Mouse (Mus musculus) Patski (cell line): Measurements from ENCODE around the gene Rhbdf1. TPM values are rescaled to one million over a fixed set of nuclear protein-coding genes. Genes with fewer than 3 reads are reported as not detected.

ENCODE experiments used
- ATAC-seq: fragments of 100-300 bp; one replicate; pipeline ENCODE4 v1.8.0; 2021
- CTCF ChIA-PET: fragments of 350-600 bp; sonication (Branson Sonifier 250); formaldehyde crosslinking; loops from one replicate; lab custom pipeline; 2022; ENCODE audit warnings: inconsistent platforms; lab: Charles Lee
- POLR2A ChIA-PET: fragments of 350-600 bp; sonication (Branson Sonifier 250); formaldehyde crosslinking; loops from one replicate; lab custom pipeline; 2022; ENCODE audit warnings: antibody characterized with exemption, inconsistent platforms; lab: Charles Lee
- DNase-seq: peaks from one replicate; pipeline ENCODE4 v3.0.0-alpha.2; 2011; ENCODE audit warnings: low read depth, low spot score
- H3K27me3 ChIP-seq: fragments of 371-371 bp; one replicate; pipeline ENCODE4 v1.5.1; 2021
- CTCF ChIP-seq: fragments of 100-300 bp; IDR thresholded peaks from one replicate; pipeline ENCODE4 v1.5.1; 2021
- in situ Hi-C: fragments of 300-500 bp; cut with MboI; formaldehyde crosslinking; loops from 3 replicates; pipeline ENCODE4 v1.11.1; 2018; ENCODE audit warnings: low pct_unique_long_range_greater_than_20kb, mixed read lengths
- polyA plus RNA-seq: library from polyadenylated mRNA; unstranded; gene quantifications from one replicate; pipeline ENCODE4 v1.2.3, GENCODE M21; 2021

The Rhbdf1 gene
- polyA plus RNA-seq, 1 experiment from 2014 or later = 50.8 TPM

- ATAC-seq = no peak
- in situ Hi-C loops = no loop called here
- ChIA-PET POLR2A (no interaction called here), CTCF (interaction anchor here (1.4 to 3.0 kb wide), 3 partner anchors 12 to 19 kb away, joined by 3 to 9 read pairs (median 5); partner anchors contain the start of gene Snrnp25)
- DNase-seq = no peak
- H3K27me3 ChIP-seq = no peaks in the 10 kb centered on the region
- TF ChIP-seq CTCF = no peak
These were observed 1.3 kb upstream of the Rhbdf1 start for GRCm38 (mm10) chr11:32223297-32223967.

GRCm38 (mm10) chr11:32222570-32223194, 582 bp upstream of the Rhbdf1 start:
- TF ChIP-seq CTCF = no peak
- ATAC-seq (no peak), DNase-seq (no peak)
- no peaks in the 10 kb centered on the region for H3K27me3 ChIP-seq
- CTCF ChIA-PET = interaction anchor here (0.8 to 3.0 kb wide), 4 partner anchors 10 to 18 kb away, joined by 3 to 9 read pairs (median 4); partner anchors contain the start of gene Snrnp25
- POLR2A ChIA-PET = interaction anchor here (1.4 kb wide), 2 partner anchors 13 to 16 kb away, joined by 3 to 5 read pairs; no protein-coding TSS in a partner anchor
- in situ Hi-C loops = no loop called here

DNA sequence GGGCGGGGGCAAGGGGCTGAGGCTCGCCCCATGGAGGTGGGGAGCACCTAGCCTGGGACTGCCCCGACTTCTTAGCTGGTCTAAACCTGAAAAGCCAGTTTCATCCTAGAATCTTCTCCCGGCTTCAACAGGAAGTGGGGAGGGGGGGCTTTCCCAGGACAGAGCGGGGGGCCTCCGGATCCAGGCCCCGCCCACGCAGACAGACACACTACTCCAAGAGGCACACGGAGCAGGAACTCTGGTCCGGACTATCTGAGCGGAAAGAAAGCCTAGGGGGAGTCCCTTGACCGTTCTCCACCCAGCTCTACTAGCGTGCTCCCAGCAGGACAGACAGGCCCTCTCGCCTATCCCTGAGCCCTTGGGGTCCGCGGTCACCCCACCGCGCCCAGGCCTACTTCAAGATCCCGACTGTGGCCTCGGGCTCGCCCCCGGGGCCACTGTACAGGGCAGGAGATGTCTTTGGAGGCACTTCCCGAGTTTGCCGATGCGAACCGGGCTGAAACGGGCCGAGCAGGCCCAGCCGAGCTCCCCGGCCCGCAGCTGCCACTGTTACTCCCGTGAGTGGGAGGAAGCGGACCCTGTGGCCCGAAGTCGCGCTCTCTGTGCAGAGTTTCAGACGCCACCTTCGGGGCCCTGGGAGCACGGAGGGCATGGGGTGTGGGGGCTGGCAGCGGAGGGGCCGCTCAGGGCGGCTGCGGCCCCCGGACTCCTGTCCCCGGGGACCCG, 712 bp downstream of the Rhbdf1 start:
- POLR2A ChIA-PET = interaction anchor here (1.4 kb wide), 2 partner anchors 15 to 17 kb away, joined by 3 to 5 read pairs; no protein-coding TSS in a partner anchor
- in situ Hi-C loops = no loop called here
- TF ChIP-seq CTCF = no peak
- H3K27me3 ChIP-seq = no peaks in the 10 kb centered on the region
- CTCF ChIA-PET = interaction anchor here (1.1 to 4.6 kb wide), 6 partner anchors 10 to 40 kb away, joined by 3 to 54 read pairs (median 5); no protein-coding TSS in a partner anchor
- ATAC-seq = peak; percentile 69
- DNase-seq = peak; percentile 58

GRCm38 (mm10) chr11:32220607-32221224, 1.4 kb downstream of the Rhbdf1 start:
- no peaks in the 10 kb centered on the region for H3K27me3 ChIP-seq
- ATAC-seq = peak; percentile 26
- ChIA-PET POLR2A (interaction anchor here (2.0 kb wide), 1 partner anchor 18 kb away, joined by 6 read pairs; no protein-coding TSS in a partner anchor), CTCF (interaction anchor here (1.1 to 4.6 kb wide), 7 partner anchors 10 to 41 kb away, joined by 3 to 54 read pairs (median 3); partner anchors contain the start of gene Snrnp25)
- in situ Hi-C loops = no loop called here
- TF ChIP-seq CTCF = no peak
- no peak for DNase-seq

DNA sequence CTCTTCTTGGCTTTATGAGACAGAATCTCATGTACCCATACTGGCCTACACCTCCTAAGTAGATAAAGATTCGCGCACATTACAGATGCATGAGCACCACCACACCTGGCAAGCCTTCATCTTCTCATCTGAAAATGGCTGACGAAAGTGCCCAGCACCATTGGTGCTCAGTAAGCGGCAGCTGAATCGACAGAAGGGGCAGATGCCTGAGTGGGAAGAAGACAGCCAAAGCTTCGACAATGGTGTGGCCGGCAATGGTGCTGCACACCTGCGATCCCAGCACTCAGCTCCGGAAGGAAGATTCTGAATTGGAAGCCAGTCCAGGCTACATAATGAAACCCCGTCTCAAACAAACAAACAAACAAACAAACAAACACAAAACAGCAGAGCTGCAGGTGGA, 2.8 kb downstream of the Rhbdf1 start:
- ATAC-seq (no peak), DNase-seq (no peak)
- no peak for TF ChIP-seq CTCF
- H3K27me3 ChIP-seq = no peaks in the 10 kb centered on the region
- ChIA-PET POLR2A (interaction anchor here (0.6 to 2.0 kb wide), 3 partner anchors 9 to 19 kb away, joined by 3 to 6 read pairs (median 4); no protein-coding TSS in a partner anchor), CTCF (interaction anchor here (1.3 to 4.6 kb wide), 3 partner anchors 14 to 18 kb away, joined by 3 to 54 read pairs (median 3); partner anchors contain the start of gene Snrnp25)
- in situ Hi-C loops = no loop called here

DNA sequence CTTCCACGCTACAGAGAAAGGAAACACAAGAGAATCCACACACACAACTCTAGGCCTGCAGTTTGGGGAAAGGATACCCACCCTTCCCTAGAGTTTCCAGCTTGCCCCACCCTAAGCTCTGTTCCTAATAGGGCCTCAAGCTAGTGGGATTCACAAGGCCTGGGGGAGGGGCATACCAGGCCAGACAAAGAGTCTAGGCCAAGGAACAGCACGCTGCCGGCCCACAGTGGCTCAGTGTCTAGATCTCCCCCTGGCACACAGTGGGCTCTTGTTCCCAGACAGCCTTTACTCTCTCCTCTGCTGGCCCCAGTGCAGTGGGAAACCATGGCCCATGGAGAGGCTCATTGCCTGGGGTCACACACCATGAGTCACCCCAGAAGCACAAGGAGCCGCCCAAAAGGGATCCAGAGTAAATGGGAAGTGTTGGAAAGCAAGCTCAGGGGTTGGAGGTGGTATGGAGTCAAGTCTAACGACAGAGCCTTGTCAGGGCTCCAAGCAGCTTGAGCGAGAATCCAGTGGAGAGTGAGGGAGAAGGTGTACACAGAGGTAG, 3.5 kb downstream of the Rhbdf1 start:
- ChIA-PET POLR2A (interaction anchor here (1.0 to 2.0 kb wide), 4 partner anchors 8 to 20 kb away, joined by 3 to 6 read pairs (median 4); partner anchors contain the start of genes Mpg and Snrnp25), CTCF (interaction anchor here (1.3 to 4.6 kb wide), 5 partner anchors 11 to 23 kb away, joined by 3 to 54 read pairs (median 5); no protein-coding TSS in a partner anchor)
- in situ Hi-C loops = no loop called here
- no peak for DNase-seq
- no peak for ATAC-seq
- TF ChIP-seq CTCF = no peak
- H3K27me3 ChIP-seq = no peaks in the 10 kb centered on the region

DNA sequence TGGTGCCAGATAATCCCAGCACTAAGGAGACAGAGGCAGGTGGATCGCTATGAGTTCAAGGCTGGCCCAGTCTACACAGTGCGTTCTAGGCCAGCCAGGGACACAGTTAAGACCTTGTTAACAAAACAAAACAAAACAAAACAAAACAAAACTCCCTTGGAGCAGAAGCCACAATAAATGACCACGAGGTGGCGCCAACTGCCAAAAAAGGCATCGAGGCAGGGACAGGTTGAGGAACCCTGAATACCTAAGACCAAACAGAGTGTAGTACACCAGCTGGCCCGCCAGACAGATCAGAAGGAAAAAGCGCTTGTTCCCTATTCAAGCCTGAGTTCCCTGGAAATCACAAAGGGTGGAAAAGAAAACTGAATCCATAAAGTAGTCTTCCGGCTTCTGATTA, 5.2 kb downstream of the Rhbdf1 start:
- DNase-seq (no peak), ATAC-seq (no peak)
- in situ Hi-C loops = no loop called here
- ChIA-PET POLR2A (no interaction called here), CTCF (interaction anchor here (2.1 to 4.6 kb wide), 2 partner anchors 9 to 21 kb away, joined by 5 to 54 read pairs; no protein-coding TSS in a partner anchor)
- H3K27me3 ChIP-seq = no peaks in the 10 kb centered on the region
- no peak for TF ChIP-seq CTCF

- TF ChIP-seq CTCF = no peak
- ATAC-seq (no peak), DNase-seq (no peak)
- no peaks in the 10 kb centered on the region for H3K27me3 ChIP-seq
- POLR2A ChIA-PET = no interaction called here
- in situ Hi-C loops = no loop called here
- CTCF ChIA-PET = interaction anchor here (0.7 kb wide), 1 partner anchor 23 kb away, joined by 3 read pairs; no protein-coding TSS in a partner anchor
These were observed 6.5 kb downstream of the Rhbdf1 start for GRCm38 (mm10) chr11:32215372-32216162.
